Mouse (Mus musculus): ENCODE measurements at regions not wholly inside any gene's neighbourhood (a gene's known extent, or its start where the extent isn't known, plus 50 kb on each side); places are given as distances from the start of the nearest gene placed in this dataset.

- WGBS, result 84% methylated on average over 4 of the region's 4 CpGs
- no peaks in the 10 kb centered on the region for H3K9me3 ChIP-seq
- H3K4me1 ChIP-seq, result no peaks in the 10 kb centered on the region
- H3K4me2 ChIP-seq, result no peak overlapping the region
- H3K9ac ChIP-seq, result no peak overlapping the region
- H3K36me3 ChIP-seq, result no peaks in the 10 kb centered on the region
- ATAC-seq (ENCODE audit: insufficient number of reproducible peaks, low FRiP score, low TSS enrichment, low read depth), result no peak
- H3K27me3 ChIP-seq, result no peaks in the 10 kb centered on the region
- no peak overlapping the region for H3K4me3 ChIP-seq
- no peak overlapping the region for H3K27ac ChIP-seq
Measured at GRCm38 (mm10) chr1:121194800-121195199, 137.6 kb downstream of the Insig2 start.

GRCm38 (mm10) chr1:121215843-121216242, 116.5 kb downstream of the Insig2 start:
- no peaks in the 10 kb centered on the region for H3K9me3 ChIP-seq
- no peak overlapping the region for H3K27ac ChIP-seq
- H3K9ac ChIP-seq, result no peak overlapping the region
- H3K4me3 ChIP-seq, result no peak overlapping the region
- WGBS, result 21% methylated on average over 2 of the region's 2 CpGs
- no peaks in the 10 kb centered on the region for H3K4me1 ChIP-seq
- no peak overlapping the region for H3K4me2 ChIP-seq
- H3K36me3 ChIP-seq, result no peaks in the 10 kb centered on the region
- no peaks in the 10 kb centered on the region for H3K27me3 ChIP-seq
- ATAC-seq (ENCODE audit: insufficient number of reproducible peaks, low FRiP score, low TSS enrichment, low read depth), result no peak

GRCm38 (mm10) chr1:121224250-121224649, 108.1 kb downstream of the Insig2 start:
- WGBS, result 78% methylated on average over 11 of the region's 11 CpGs
- H3K9me3 ChIP-seq, result no peaks in the 10 kb centered on the region
- no peaks in the 10 kb centered on the region for H3K36me3 ChIP-seq
- H3K4me3 ChIP-seq, result no peak overlapping the region
- H3K27me3 ChIP-seq, result no peaks in the 10 kb centered on the region
- H3K4me1 ChIP-seq, result no peaks in the 10 kb centered on the region
- no peak overlapping the region for H3K9ac ChIP-seq
- no peak for ATAC-seq (ENCODE audit: insufficient number of reproducible peaks, low FRiP score, low TSS enrichment, low read depth)
- no peak overlapping the region for H3K27ac ChIP-seq
- H3K4me2 ChIP-seq, result no peak overlapping the region

GRCm38 (mm10) chr1:121226466-121227232, 105.7 kb downstream of the Insig2 start:
- Histone ChIP-seq H3K9me3 (no peaks in the 10 kb centered on the region), H3K9ac (no peak overlapping the region), H3K27me3 (no peaks in the 10 kb centered on the region), H3K4me2 (no peak overlapping the region), H3K4me3 (no peak overlapping the region), H3K4me1 (no peaks in the 10 kb centered on the region), H3K36me3 (no peaks in the 10 kb centered on the region), H3K27ac (no peak overlapping the region)
- ATAC-seq (ENCODE audit: insufficient number of reproducible peaks, low FRiP score, low TSS enrichment, low read depth), result no peak
- 43% methylated on average over 15 of the region's 15 CpGs for whole genome bisulfite sequencing

- no peak overlapping the region for H3K27ac ChIP-seq
- no peak overlapping the region for H3K4me3 ChIP-seq
- no peaks in the 10 kb centered on the region for H3K27me3 ChIP-seq
- H3K9me3 ChIP-seq, result no peaks in the 10 kb centered on the region
- no peak overlapping the region for H3K4me2 ChIP-seq
- WGBS, result 67% methylated on average over 6 of the region's 6 CpGs
- no peaks in the 10 kb centered on the region for H3K36me3 ChIP-seq
- no peak overlapping the region for H3K9ac ChIP-seq
- no peaks in the 10 kb centered on the region for H3K4me1 ChIP-seq
- ATAC-seq (ENCODE audit: insufficient number of reproducible peaks, low FRiP score, low TSS enrichment, low read depth), result no peak
Measured at GRCm38 (mm10) chr1:121227233-121227594, 105.2 kb downstream of the Insig2 start.

- Histone ChIP-seq H3K36me3 (no peaks in the 10 kb centered on the region), H3K4me2 (no peak overlapping the region), H3K9me3 (no peaks in the 10 kb centered on the region), H3K27ac (no peak overlapping the region), H3K27me3 (no peaks in the 10 kb centered on the region), H3K4me3 (no peak overlapping the region), H3K9ac (no peak overlapping the region), H3K4me1 (no peaks in the 10 kb centered on the region)
- no peak for ATAC-seq (ENCODE audit: insufficient number of reproducible peaks, low FRiP score, low TSS enrichment, low read depth)
- 35% methylated on average over 6 of the region's 6 CpGs for WGBS
Measured at GRCm38 (mm10) chr1:121243576-121243975, 88.8 kb downstream of the Insig2 start.

- H3K36me3 ChIP-seq, result no peaks in the 10 kb centered on the region
- ATAC-seq (ENCODE audit: insufficient number of reproducible peaks, low FRiP score, low TSS enrichment, low read depth), result no peak
- H3K9me3 ChIP-seq, result no peaks in the 10 kb centered on the region
- 41% methylated on average over 2 of the region's 2 CpGs for WGBS
- no peaks in the 10 kb centered on the region for H3K27me3 ChIP-seq
- no peak overlapping the region for H3K4me3 ChIP-seq
- no peak overlapping the region for H3K9ac ChIP-seq
- H3K27ac ChIP-seq, result no peak overlapping the region
- H3K4me2 ChIP-seq, result no peak overlapping the region
- no peaks in the 10 kb centered on the region for H3K4me1 ChIP-seq
Measured at GRCm38 (mm10) chr1:121247556-121247955, 84.8 kb downstream of the Insig2 start.

- Histone ChIP-seq H3K4me2 (no peak overlapping the region), H3K27me3 (no peaks in the 10 kb centered on the region), H3K27ac (no peak overlapping the region), H3K4me1 (peaks cover 7% of the 10 kb centered on the region; the same call in 1 of the 2 replicates), H3K9me3 (no peaks in the 10 kb centered on the region), H3K36me3 (no peaks in the 10 kb centered on the region), H3K9ac (no peak overlapping the region), H3K4me3 (no peak overlapping the region)
- 62% methylated on average over 1 of the region's 1 CpGs for WGBS
- no peak for ATAC-seq (ENCODE audit: insufficient number of reproducible peaks, low FRiP score, low TSS enrichment, low read depth)
Measured at GRCm38 (mm10) chr1:121249081-121249480, 83.3 kb downstream of the Insig2 start.

GRCm38 (mm10) chr1:121250686-121251085, 81.7 kb downstream of the Insig2 start:
- Histone ChIP-seq H3K27ac (no peak overlapping the region), H3K4me2 (no peak overlapping the region), H3K4me1 (peaks cover 7% of the 10 kb centered on the region; the same call in 1 of the 2 replicates), H3K27me3 (no peaks in the 10 kb centered on the region), H3K4me3 (no peak overlapping the region), H3K9ac (no peak overlapping the region), H3K36me3 (no peaks in the 10 kb centered on the region), H3K9me3 (no peaks in the 10 kb centered on the region)
- ATAC-seq (ENCODE audit: insufficient number of reproducible peaks, low FRiP score, low TSS enrichment, low read depth), result no peak
- WGBS, result 83% methylated on average over 4 of the region's 4 CpGs

GRCm38 (mm10) chr1:121252056-121252455, 80.3 kb downstream of the Insig2 start:
- H3K9ac ChIP-seq, result no peak overlapping the region
- H3K27me3 ChIP-seq, result no peaks in the 10 kb centered on the region
- no peaks in the 10 kb centered on the region for H3K36me3 ChIP-seq
- H3K4me3 ChIP-seq, result no peak overlapping the region
- peaks cover 7% of the 10 kb centered on the region; the same call in 1 of the 2 replicates for H3K4me1 ChIP-seq
- H3K27ac ChIP-seq, result no peak overlapping the region
- WGBS, result 60% methylated on average over 7 of the region's 7 CpGs
- no peaks in the 10 kb centered on the region for H3K9me3 ChIP-seq
- no peak for ATAC-seq (ENCODE audit: insufficient number of reproducible peaks, low FRiP score, low TSS enrichment, low read depth)
- H3K4me2 ChIP-seq, result no peak overlapping the region

- ATAC-seq (ENCODE audit: insufficient number of reproducible peaks, low FRiP score, low TSS enrichment, low read depth), result no peak
- H3K4me2 ChIP-seq, result no peak overlapping the region
- H3K4me3 ChIP-seq, result no peak overlapping the region
- H3K4me1 ChIP-seq, result peaks cover 7% of the 10 kb centered on the region; the same call in 1 of the 2 replicates
- WGBS, result 33% methylated on average over 9 of the region's 9 CpGs
- H3K9ac ChIP-seq, result no peak overlapping the region
- no peaks in the 10 kb centered on the region for H3K27me3 ChIP-seq
- peak overlapping the region; percentile 54; the same call in 1 of the 2 replicates for H3K27ac ChIP-seq
- no peaks in the 10 kb centered on the region for H3K36me3 ChIP-seq
- H3K9me3 ChIP-seq, result no peaks in the 10 kb centered on the region
Measured at GRCm38 (mm10) chr1:121254196-121254595, 78.2 kb downstream of the Insig2 start.
